8 mouse cellular contexts compared by ENCODE assay signal in the genomic region with DNA sequence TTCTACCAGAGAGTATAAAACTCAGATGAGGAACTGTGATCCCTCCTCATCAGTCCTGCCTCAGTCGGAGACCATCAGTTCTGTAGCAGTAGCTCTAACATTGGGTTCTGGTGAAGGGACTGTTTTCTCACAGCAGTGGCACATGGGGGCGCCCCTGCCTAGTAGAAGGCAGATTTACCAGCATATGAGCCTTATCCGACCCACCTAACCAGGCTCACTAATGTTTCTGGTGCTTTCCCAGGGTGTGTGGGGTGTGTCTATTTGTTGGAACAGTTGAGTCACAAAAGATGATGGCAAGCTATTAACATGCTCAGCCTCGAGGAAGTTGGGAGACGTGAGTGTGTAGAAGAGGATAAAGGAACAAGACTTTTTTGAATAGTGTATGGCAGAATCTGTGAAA.
DNase-seq lines count a peak whose midpoint lies in the region; ATAC-seq lines count a peak whose summit lies in the region.

No protein-coding gene starts in this region.

- no peak overlapping the region for H3K4me2 ChIP-seq in liver, embryonic 12.5 days
- no peak overlapping the region for H3K4me2 ChIP-seq in forebrain, embryonic 16.5 days (ENCODE audit: low read length)

- H3K4me3 ChIP-seq in liver, embryonic 12.5 days: no peak overlapping the region
- no peak overlapping the region for H3K4me3 ChIP-seq in forebrain, embryonic 16.5 days (replicated peaks; ENCODE audit: low read length)

- no peaks in the 10 kb centered on the region for H3K36me3 ChIP-seq in liver, embryonic 12.5 days
- H3K36me3 ChIP-seq in forebrain, embryonic 16.5 days (ENCODE audit: control insufficient read depth, insufficient read depth): no peaks in the 10 kb centered on the region

- no peaks in the 10 kb centered on the region for H3K27me3 ChIP-seq in liver, embryonic 12.5 days (replicated peaks)
- no peaks in the 10 kb centered on the region for H3K27me3 ChIP-seq in forebrain, embryonic 16.5 days (replicated peaks; ENCODE audit: control insufficient read depth, insufficient read depth, low read length)

- no peak overlapping the region for H3K9ac ChIP-seq in liver, embryonic 12.5 days
- H3K9ac ChIP-seq in forebrain, embryonic 16.5 days (replicated peaks; ENCODE audit: low read depth, low read length): no peak overlapping the region

- H3K4me1 ChIP-seq in liver, embryonic 12.5 days: no peaks in the 10 kb centered on the region
- no peaks in the 10 kb centered on the region for H3K4me1 ChIP-seq in forebrain, embryonic 16.5 days (replicated peaks; ENCODE audit: control insufficient read depth, insufficient read depth, low read length)

- 38% methylated on average over 5 of the region's 5 CpGs for WGBS in liver, embryonic 12.5 days (ENCODE audit: insufficient replicate concordance)
- 16% methylated on average over 5 of the region's 5 CpGs for WGBS in forebrain, embryonic 16.5 days

- H3K9me3 ChIP-seq in liver, embryonic 12.5 days (replicated peaks): no peaks in the 10 kb centered on the region
- H3K9me3 ChIP-seq in forebrain, embryonic 16.5 days (ENCODE audit: control insufficient read depth, low read length): no peaks in the 10 kb centered on the region

- no peak for ATAC-seq in liver, embryonic 12.5 days
- ATAC-seq in forebrain, embryonic 16.5 days: peak; percentile 80

- no peak overlapping the region for H3K27ac ChIP-seq in liver, embryonic 12.5 days
- no peak overlapping the region for H3K27ac ChIP-seq in forebrain, embryonic 16.5 days (ENCODE audit: low read length)

- DNase-seq in liver: peak; percentile 3
- peak; percentile 69 for DNase-seq in brain, adult 2 months (ENCODE audit: low read depth, low spot score)
- peak; percentile 22 for DNase-seq in layer of hippocampus, adult 9-10 months (ENCODE audit: low spot score)
- peak; percentile 23 for DNase-seq in lung, postnatal 36 days
- DNase-seq in right cerebral cortex, postnatal 36 days (ENCODE audit: low spot score in 2 of 2): peak; percentile 26 to 42
- no peak for DNase-seq in spleen, adult 18-20 months

Comparison
In these comparisons a context has a peak if more than half of its experiments do, and no peak if none do; other contexts are left out.
1. DNase-seq: peak in liver (single experiment), brain, adult 2 months (single experiment), layer of hippocampus, adult 9-10 months (single experiment), lung, postnatal 36 days (single experiment) and right cerebral cortex, postnatal 36 days (2 of 2); none in spleen, adult 18-20 months (0 of 2).